Mouse (Mus musculus) cerebellum, adult 9-11 months (tissue): ENCODE measurements around the gene Fbxo8.
A peak's percentile ranks its signal among the peaks of the same experiment; 100 is the strongest.

Source experiments
- DNase-seq: peaks from one replicate; pipeline ENCODE4 v3.0.0; 2022

Gene Fbxo8

DNA sequence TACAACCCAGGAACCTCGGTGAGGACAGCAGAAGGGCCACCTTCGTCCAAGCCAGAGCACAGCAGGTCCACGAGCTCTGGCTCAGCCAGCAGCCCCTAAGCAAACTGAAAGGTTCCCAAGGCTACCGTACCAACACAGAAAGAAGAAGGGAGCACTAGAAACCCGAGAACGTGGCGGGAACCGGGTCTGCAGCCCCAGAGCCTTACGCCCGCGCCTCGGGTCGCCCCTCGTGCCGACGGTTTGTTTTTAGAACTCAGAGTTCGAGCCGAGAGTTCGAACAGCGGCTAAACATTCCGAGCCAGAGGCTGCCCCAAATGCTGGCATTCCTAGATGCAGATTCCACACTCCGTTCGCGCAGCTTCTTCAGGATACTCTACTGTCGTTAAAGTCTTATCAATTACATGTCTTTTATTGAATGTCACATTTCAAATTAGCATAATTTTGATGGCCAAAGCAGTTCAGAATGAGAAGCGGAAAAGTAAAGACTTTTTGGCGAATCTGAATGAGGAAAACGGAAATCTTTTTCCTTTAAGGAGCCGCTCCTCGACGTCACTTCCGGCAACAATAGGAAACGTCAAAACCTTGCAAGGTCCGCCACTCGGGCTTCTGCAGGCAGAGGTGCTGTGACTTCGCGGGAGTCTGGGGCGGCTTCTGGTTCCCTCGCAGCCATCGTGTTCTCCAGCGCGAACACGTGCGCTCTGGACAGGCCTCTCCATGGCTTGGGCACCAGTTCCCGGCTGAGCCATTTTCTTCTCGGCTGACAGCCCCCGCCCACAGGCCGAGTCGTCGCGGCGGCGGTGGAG, at the start of gene Fbxo8, which contains the start of gene Cep44:
Gene Fbxo8 (plus strand): TSS at position 533 of the 803 bp plus-strand sequence.
Gene Cep44 (minus strand): TSS at position 490 of the 803 bp plus-strand sequence.
- DNase-seq = peak; percentile 85

- DNase-seq = no peak
Observed at GRCm38 (mm10) chr8:56501911-56502310, 49.0 kb upstream of the Fbxo8 start.

DNA sequence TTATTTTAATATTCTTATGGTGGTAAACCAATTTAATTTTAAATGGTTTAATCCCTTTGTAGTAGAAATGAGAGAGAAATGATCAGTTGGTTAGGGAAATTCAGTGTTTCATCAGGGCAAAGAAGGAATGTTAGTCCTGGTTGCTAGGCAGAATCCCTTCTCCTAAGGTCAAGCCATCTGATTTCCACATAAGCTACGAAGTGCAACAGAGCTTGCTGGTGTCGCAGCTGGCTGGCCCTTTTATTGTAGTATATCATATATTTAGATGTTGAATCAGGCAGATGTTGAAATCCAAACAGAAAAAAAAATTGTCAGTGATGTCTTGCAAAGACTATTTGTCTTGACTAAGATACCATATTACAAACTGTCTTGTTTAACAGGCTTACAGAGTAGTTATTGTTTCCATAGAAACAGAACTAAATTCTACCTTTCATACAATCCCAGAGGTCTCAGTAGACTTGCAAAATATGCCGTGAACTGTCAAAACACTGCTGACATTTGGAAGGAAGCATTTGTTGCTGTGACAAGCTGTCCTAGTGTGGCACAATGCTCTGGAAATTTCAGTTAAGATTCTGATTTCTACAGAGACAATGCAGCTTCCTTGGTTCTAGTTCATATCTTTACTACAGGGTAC, 42.5 kb upstream of the Fbxo8 start:
- DNase-seq = no peak

GRCm38 (mm10) chr8:56508952-56509479, 41.9 kb upstream of the Fbxo8 start:
- DNase-seq = no peak

- no peak for DNase-seq
Observed at GRCm38 (mm10) chr8:56518848-56519247, 32.0 kb upstream of the Fbxo8 start.

DNA sequence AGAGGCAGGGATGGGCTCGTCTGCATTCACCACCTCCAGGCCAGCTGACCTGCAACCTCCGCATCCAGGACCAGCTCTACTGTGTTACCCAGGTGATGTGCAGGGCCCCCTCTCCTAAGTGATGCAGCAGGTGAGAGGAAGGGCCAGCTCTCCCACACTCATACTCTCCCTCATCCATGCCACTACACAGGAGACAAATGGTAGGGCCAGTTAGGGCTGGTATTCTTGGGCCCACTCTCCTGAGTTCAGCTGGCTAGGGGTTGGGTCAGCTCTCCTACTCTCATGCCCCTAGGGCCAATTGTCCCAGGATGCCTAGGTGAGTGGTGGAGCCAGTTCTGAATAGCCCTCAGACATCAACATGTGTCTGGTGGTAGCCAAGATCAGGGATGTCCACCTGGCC, 30.6 kb upstream of the Fbxo8 start:
- DNase-seq = no peak

GRCm38 (mm10) chr8:56521051-56521450, 29.8 kb upstream of the Fbxo8 start:
- no peak for DNase-seq

- no peak for DNase-seq
Observed at GRCm38 (mm10) chr8:56528869-56529268, 22.0 kb upstream of the Fbxo8 start.

GRCm38 (mm10) chr8:56530359-56530758, 20.5 kb upstream of the Fbxo8 start:
- no peak for DNase-seq

DNA sequence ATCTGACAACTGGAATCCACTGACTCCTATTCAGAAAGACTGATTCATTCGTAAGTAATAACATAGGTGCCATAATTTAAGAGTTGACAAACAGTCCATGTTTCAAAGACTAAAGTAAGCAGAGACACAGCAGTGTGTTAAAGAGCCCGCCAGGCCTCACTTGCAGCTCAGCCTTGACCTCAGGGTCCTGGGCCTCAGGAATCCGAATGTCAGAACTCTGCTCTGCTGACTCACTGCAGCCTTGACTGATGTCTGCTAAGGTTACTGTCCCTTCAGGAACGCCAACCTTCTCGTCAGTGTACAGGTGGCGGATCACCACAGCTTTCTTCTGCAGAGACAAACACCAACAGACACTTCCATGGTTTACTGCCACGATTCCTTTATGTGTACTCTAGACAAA, 10.2 kb upstream of the Fbxo8 start:
- no peak for DNase-seq

- DNase-seq = no peak
Observed at GRCm38 (mm10) chr8:56547866-56548265, 3.0 kb upstream of the Fbxo8 start.

- DNase-seq = peak; percentile 91
Observed at GRCm38 (mm10) chr8:56551361-56551852, 517 bp downstream of the Fbxo8 start.

DNA sequence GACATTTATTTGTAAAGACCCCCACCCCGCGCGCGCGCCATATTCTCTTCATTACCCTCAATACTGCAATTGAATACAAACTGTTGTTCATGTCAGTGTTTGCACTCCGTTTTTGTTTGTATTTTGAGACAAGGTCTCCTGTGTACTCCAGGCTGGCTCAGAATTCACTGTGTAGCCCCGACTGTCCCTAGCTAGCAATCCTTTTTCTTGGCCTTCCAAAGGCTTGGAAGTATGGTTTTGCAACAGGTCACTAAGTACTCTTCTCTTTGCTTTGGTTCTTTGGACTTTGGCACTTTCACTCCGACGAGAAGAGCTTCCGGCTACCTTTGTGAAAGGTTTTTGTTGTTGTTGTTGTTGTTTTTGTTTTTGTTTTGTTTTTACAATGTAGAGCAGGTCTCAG, 1.2 kb downstream of the Fbxo8 start:
- DNase-seq = peak; percentile 11

GRCm38 (mm10) chr8:56552551-56553103, 1.7 kb downstream of the Fbxo8 start:
- no peak for DNase-seq

- DNase-seq = peak; percentile 47
Observed at GRCm38 (mm10) chr8:56564399-56565047, 13.6 kb downstream of the Fbxo8 start.

DNA sequence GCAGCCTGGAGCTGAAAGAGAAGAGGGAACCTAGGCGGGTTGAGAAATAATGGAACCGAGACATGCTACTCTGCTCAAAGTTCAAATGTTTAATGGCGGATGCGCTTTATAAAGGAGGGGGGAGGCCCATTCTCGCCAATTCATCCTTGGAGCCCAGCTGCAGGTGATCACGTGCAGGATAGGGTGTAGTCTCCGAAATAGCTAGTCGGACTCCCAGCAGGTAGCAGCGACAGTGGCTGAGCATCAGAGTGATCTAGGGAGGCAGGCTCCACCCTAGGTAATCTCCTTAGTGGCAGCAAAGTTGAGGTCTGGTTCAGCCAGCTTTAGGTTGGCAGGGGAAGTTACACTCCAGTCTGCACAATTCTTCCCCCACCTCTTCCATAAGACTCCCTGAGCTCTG, 16.0 kb downstream of the Fbxo8 start:
- no peak for DNase-seq

GRCm38 (mm10) chr8:56580918-56581317, 30.0 kb downstream of the Fbxo8 start:
- no peak for DNase-seq

GRCm38 (mm10) chr8:56582841-56583240, 32.0 kb downstream of the Fbxo8 start:
- no peak for DNase-seq

DNA sequence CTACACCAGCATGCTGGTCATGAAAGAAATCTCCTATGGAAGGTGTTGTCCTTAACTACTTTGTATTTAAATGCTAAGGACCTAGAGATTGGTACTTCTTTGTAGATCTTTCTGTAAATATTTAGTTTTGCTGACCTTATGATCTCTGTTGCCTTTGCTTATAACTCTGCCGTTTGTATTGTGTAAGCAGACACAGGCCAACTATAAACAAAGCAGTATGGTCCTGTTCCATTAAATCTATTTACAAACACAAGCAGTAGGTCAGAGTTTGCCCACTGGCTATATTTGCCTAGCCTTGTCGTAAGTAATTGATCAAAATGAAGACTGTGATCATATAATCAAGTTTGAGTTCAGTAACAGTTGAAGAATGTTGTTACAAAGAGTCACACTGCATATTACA, 38.1 kb downstream of the Fbxo8 start:
- DNase-seq = no peak

- DNase-seq = no peak
Observed at GRCm38 (mm10) chr8:56591084-56591483, 40.2 kb downstream of the Fbxo8 start.

- no peak for DNase-seq
Observed at GRCm38 (mm10) chr8:56591502-56591901, 40.6 kb downstream of the Fbxo8 start.

- DNase-seq = no peak
Observed at GRCm38 (mm10) chr8:56606481-56606880, 55.6 kb downstream of the Fbxo8 start.

- no peak for DNase-seq
Observed at GRCm38 (mm10) chr8:56611736-56612135, 60.8 kb downstream of the Fbxo8 start.
